10 mouse cellular contexts compared by ENCODE assay signal in the genomic region with DNA sequence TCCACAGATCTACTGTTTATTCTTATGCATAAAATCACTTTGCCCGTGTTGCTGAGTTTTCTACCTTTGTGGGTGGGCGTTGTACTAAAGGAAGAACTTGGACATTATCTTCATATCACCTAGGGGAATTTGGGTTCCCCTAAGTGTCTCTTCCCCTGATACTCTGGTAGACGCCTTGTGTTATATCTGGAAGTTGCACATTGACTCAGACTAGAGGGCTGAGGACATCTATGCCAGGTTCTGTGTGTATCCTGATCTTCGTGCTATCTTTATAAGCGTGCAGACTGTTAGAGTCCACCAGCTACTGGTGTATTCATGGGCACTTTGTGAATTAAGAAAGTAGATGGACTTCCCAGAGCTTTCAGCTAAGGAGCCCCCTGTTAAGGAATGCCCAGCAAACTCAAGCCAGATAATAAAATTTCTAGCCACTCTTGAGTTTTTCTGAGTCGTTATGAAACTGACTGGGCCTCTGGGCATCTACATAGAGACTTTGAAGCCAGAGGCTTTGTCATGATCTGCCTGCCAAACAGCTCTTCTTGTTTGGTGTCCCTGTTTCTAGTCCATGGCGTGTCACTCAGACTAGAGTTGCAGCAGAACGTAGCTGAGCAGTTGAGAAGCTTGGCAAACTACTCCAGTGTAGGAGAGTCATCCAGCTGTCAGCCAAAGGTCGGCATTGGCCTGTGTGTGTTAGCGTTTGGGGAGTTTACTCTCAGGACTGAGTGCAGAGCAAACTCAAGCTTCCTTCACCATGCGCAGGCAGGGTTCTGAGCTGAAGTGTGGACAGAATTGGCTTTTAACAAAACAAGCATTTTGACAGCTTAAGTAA. TPM values are rescaled to one million over a fixed set of nuclear protein-coding genes. Genes with fewer than 3 reads are reported as not detected.
DNase-seq lines count a peak whose midpoint lies in the region; ATAC-seq and TF ChIP-seq lines count a peak whose summit lies in the region.
"Had no signal": no experiment of that assay in that cellular context is flagged by ENCODE, and none has a peak within 500 bp of the region (broad histone marks: within the 10 kb centered on the region; RNA-seq: fewer than 3 reads in every experiment).

No protein-coding gene starts in this region.

- no peak overlapping the region for H3K4me3 ChIP-seq in layer of hippocampus, adult 2 months
- peak overlapping the region in 1 of 2 experiments; percentile 4; a peak in 1 of 4 replicates for H3K4me3 ChIP-seq in heart, embryonic 14.5 days (ENCODE audit: control insufficient read depth in 1 of 2, insufficient read depth in 1 of 2, low read depth in 1 of 2, low read length in 2 of 2)
- H3K4me3 ChIP-seq in stomach, embryonic 16.5 days (replicated peaks; ENCODE audit: low read length), result no peak overlapping the region
- H3K4me3 ChIP-seq: neural tube, embryonic 12.5 days had no signal

- H3K36me3 ChIP-seq in heart, embryonic 14.5 days (ENCODE audit: control insufficient read depth, insufficient read depth, low read length), result no peaks in the 10 kb centered on the region
- no peaks in the 10 kb centered on the region for H3K36me3 ChIP-seq in stomach, embryonic 16.5 days (ENCODE audit: control insufficient read depth, insufficient read depth, low read length)
- H3K36me3 ChIP-seq: neural tube, embryonic 12.5 days had no signal

- H3K27ac ChIP-seq in layer of hippocampus, adult 2 months, result peak overlapping the region; percentile 28; the same call in 1 of the 2 replicates
- H3K27ac ChIP-seq in heart, embryonic 14.5 days (replicated peaks in 1 of 2; ENCODE audit: control insufficient read depth in 1 of 2, insufficient read depth in 1 of 2, low read depth in 2 of 2, low read length in 2 of 2), result peak overlapping the region; percentile 51 to 55
- peak overlapping the region; percentile 69 for H3K27ac ChIP-seq in stomach, embryonic 16.5 days (ENCODE audit: low read length)
- H3K27ac ChIP-seq: neural tube, embryonic 12.5 days had no signal

- peaks cover 21 to 41% of the 10 kb centered on the region in 2 experiments for H3K4me1 ChIP-seq in heart, embryonic 14.5 days (ENCODE audit: control insufficient read depth in 2 of 2, insufficient read depth in 2 of 2, low read length in 2 of 2)
- peaks cover 45% of the 10 kb centered on the region for H3K4me1 ChIP-seq in stomach, embryonic 16.5 days (ENCODE audit: control insufficient read depth, insufficient read depth, low read length)

- H3K9ac ChIP-seq in heart, embryonic 14.5 days (ENCODE audit: low read length), result no peak overlapping the region; the same call in 1 of the 2 replicates
- H3K9ac ChIP-seq in stomach, embryonic 16.5 days (ENCODE audit: low read length), result 0 out of 2 replicates have a peak overlapping the region, but pooled peaks have one; percentile 25
- H3K9ac ChIP-seq: neural tube, embryonic 12.5 days had no signal

- H3K27me3 ChIP-seq in heart, embryonic 14.5 days (ENCODE audit: control insufficient read depth, insufficient read depth, low read length), result no peaks in the 10 kb centered on the region
- H3K27me3 ChIP-seq in stomach, embryonic 16.5 days (ENCODE audit: control insufficient read depth, insufficient read depth, low read length), result no peaks in the 10 kb centered on the region
- H3K27me3 ChIP-seq: neural tube, embryonic 12.5 days had no signal

- 45% methylated on average over 11 of the region's 11 CpGs for WGBS in heart, embryonic 14.5 days
- WGBS in stomach, embryonic 16.5 days, result 52% methylated on average over 11 of the region's 11 CpGs

- no peak for TF ChIP-seq CTCF in layer of hippocampus, adult 2 months (conservative IDR thresholded peaks at IDR 0.05)

- DNase-seq in layer of hippocampus, adult 2 months (ENCODE audit: low spot score in 2 of 2), result no peak
- no peak for DNase-seq in layer of hippocampus, adult 9-11 months
- DNase-seq in liver, result peak; percentile 25
- DNase-seq in spleen, postnatal 4 days (ENCODE audit: low spot score in 2 of 2), result no peak
- no peak for DNase-seq in thymus, postnatal 10 days (ENCODE audit: low spot score in 2 of 2)

- no peak; the same call in 1 of the 2 replicates for ATAC-seq in heart, embryonic 14.5 days (ENCODE audit: insufficient number of reproducible peaks, insufficient read depth, low FRiP score, low read depth)
- peak; percentile 58; the same call in 1 of the 2 replicates for ATAC-seq in stomach, embryonic 16.5 days (ENCODE audit: insufficient read depth, low FRiP score)
- ATAC-seq in CD4-positive, CD25-positive, alpha-beta regulatory T cell, adult 4 months, result no peak

- H3K9me3 ChIP-seq in heart, embryonic 14.5 days (ENCODE audit: control insufficient read depth, low read length), result no peaks in the 10 kb centered on the region
- no peaks in the 10 kb centered on the region for H3K9me3 ChIP-seq in stomach, embryonic 16.5 days (replicated peaks; ENCODE audit: control insufficient read depth, low read length)
- H3K9me3 ChIP-seq: neural tube, embryonic 12.5 days had no signal

- H3K4me2 ChIP-seq in heart, embryonic 14.5 days (ENCODE audit: low read length), result peak overlapping the region; percentile 54
- peak overlapping the region; percentile 26; the same call in 1 of the 2 replicates for H3K4me2 ChIP-seq in stomach, embryonic 16.5 days (ENCODE audit: low read depth, low read length)
- H3K4me2 ChIP-seq: neural tube, embryonic 12.5 days had no signal

RNA-seq across cellular contexts. Expression of a gene that starts 3.5 kb away (rescaled TPM):
- total RNA-seq in layer of hippocampus, adult 2 months (2021), result 10 to 100 TPM; 21.6 to 24.5 TPM
- polyA plus RNA-seq in heart, embryonic 14.5 days (2014; fragmentation: Nextera tagmentation; extraction: Ambion mirVana), result 15.4 and 16.3 TPM in 2 replicates
- 22.6 and 26.4 TPM in 2 replicates for polyA plus RNA-seq in stomach, embryonic 16.5 days (2015; fragmentation: Nextera tagmentation; extraction: Ambion mirVana)
- polyA plus RNA-seq in CD4-positive, CD25-positive, alpha-beta regulatory T cell, adult 4 months (2017; shearing (Covaris generic)), result 1 to 10 TPM; 4.6 to 6.3 TPM

RNA-seq across cellular contexts. Expression of a gene that starts 50.2 kb away (rescaled TPM):
- total RNA-seq in layer of hippocampus, adult 2 months (2021), result 1 to 10 TPM; 2.1 to 2.3 TPM
- polyA plus RNA-seq in heart, embryonic 14.5 days (2014; fragmentation: Nextera tagmentation; extraction: Ambion mirVana), result 3.3 and 4.3 TPM in 2 replicates
- 10.1 and 11.4 TPM in 2 replicates for polyA plus RNA-seq in stomach, embryonic 16.5 days (2015; fragmentation: Nextera tagmentation; extraction: Ambion mirVana)
- polyA plus RNA-seq in CD4-positive, CD25-positive, alpha-beta regulatory T cell, adult 4 months (2017; shearing (Covaris generic)), result 1 to 10 TPM in 1 of 2 experiments, under 1 TPM in 1; 0.26 to 1.0 TPM

RNA-seq across cellular contexts. Expression of a gene that starts 57.4 kb away (rescaled TPM):
- under 1 TPM in 1 of 2 experiments, not detected in 1; 0.36 TPM for total RNA-seq in layer of hippocampus, adult 2 months (2021)
- 0.27 and 0.53 TPM in 2 replicates for polyA plus RNA-seq in heart, embryonic 14.5 days (2014; fragmentation: Nextera tagmentation; extraction: Ambion mirVana)
- polyA plus RNA-seq in stomach, embryonic 16.5 days (2015; fragmentation: Nextera tagmentation; extraction: Ambion mirVana), result 5.6 and 7.7 TPM in 2 replicates
- polyA plus RNA-seq in CD4-positive, CD25-positive, alpha-beta regulatory T cell, adult 4 months (2017; shearing (Covaris generic)), result not detected
- polyA plus RNA-seq: embryonic facial prominence, embryonic 14.5 days; neural tube, embryonic 12.5 days had no signal
